9 mouse cellular contexts compared by ENCODE assay signal in genomic region chr13:63260133-63260532, GRCm38 (mm10).
DNase-seq lines count a peak whose midpoint lies in the region; ATAC-seq and TF ChIP-seq lines count a peak whose summit lies in the region.
"Had no signal": no experiment of that assay in that cellular context is flagged by ENCODE, and none has a peak within 500 bp of the region (broad histone marks: within the 10 kb centered on the region; RNA-seq: fewer than 3 reads in every experiment).

No protein-coding gene starts in this region.

- no peak overlapping the region for H3ac ChIP-seq in myocyte (ENCODE audit: control insufficient read depth, insufficient read length)

- DNase-seq in cerebellum, adult 2 months, result no peak
- no peak for DNase-seq in cerebellum, adult 18-20 months
- no peak for DNase-seq in kidney, adult 11 months
- DNase-seq in cerebellum, adult 9-10 months, result no peak
- DNase-seq in urinary bladder, postnatal 4 days (ENCODE audit: low spot score in 2 of 2), result no peak

- 0 out of 2 replicates have a peak overlapping the region, but pooled peaks have one; percentile 23 for H3K27ac ChIP-seq in cerebellum, adult 2 months (ENCODE audit: insufficient read depth, low read length)
- H3K27ac ChIP-seq in kidney, embryonic 16.5 days (ENCODE audit: low read length), result peak overlapping the region; percentile 70
- H3K27ac ChIP-seq in forebrain, embryonic 15.5 days (replicated peaks), result peak overlapping the region; percentile 39; the same call in 1 of the 2 replicates
- H3K27ac ChIP-seq: liver, embryonic 12.5 days had no signal

- peaks cover 48% of the 10 kb centered on the region for H3K4me1 ChIP-seq in cerebellum, adult 2 months (ENCODE audit: control insufficient read depth, insufficient read depth, low read length)
- H3K4me1 ChIP-seq in kidney, embryonic 16.5 days (ENCODE audit: insufficient read depth, low read length), result peaks cover 66% of the 10 kb centered on the region
- H3K4me1 ChIP-seq in forebrain, embryonic 15.5 days, result peaks cover 16% of the 10 kb centered on the region

- ATAC-seq in kidney, embryonic 16.5 days (ENCODE audit: low FRiP score, low TSS enrichment), result no peak
- no peak for ATAC-seq in forebrain, embryonic 15.5 days (replicated peaks)
- ATAC-seq: liver, embryonic 12.5 days had no signal

- H3K4me2 ChIP-seq in kidney, embryonic 16.5 days (replicated peaks; ENCODE audit: low read depth, low read length), result no peak overlapping the region
- H3K4me2 ChIP-seq in forebrain, embryonic 15.5 days (replicated peaks), result no peak overlapping the region
- H3K4me2 ChIP-seq in myocyte (ENCODE audit: low read depth), result peak overlapping the region; percentile 19
- H3K4me2 ChIP-seq: liver, embryonic 12.5 days had no signal

- no peak for TF ChIP-seq POLR2A in cerebellum, adult 2 months (IDR thresholded peaks at IDR 0.05; ENCODE audit: borderline replicate concordance, insufficient read depth, low read length)
- TF ChIP-seq POLR2A in myocyte (IDR thresholded peaks at IDR 0.05; ENCODE audit: insufficient read length, low read depth), result no peak

- 29% methylated on average over 4 of the region's 4 CpGs for WGBS in cerebellum, adult 2 months
- 26% methylated on average over 4 of the region's 4 CpGs for WGBS in kidney, embryonic 16.5 days
- 41% methylated on average over 4 of the region's 4 CpGs for WGBS in forebrain, embryonic 15.5 days

- H3K9ac ChIP-seq in kidney, embryonic 16.5 days (replicated peaks; ENCODE audit: low read length), result peak overlapping the region; percentile 5; the same call in 1 of the 2 replicates
- H3K9ac ChIP-seq in forebrain, embryonic 15.5 days (replicated peaks), result no peak overlapping the region
- H3K9ac ChIP-seq: liver, embryonic 12.5 days had no signal

- peaks cover 10% of the 10 kb centered on the region for H3K36me3 ChIP-seq in kidney, embryonic 16.5 days (ENCODE audit: insufficient read depth, low read length)
- H3K36me3 ChIP-seq in forebrain, embryonic 15.5 days, result no peaks in the 10 kb centered on the region
- peaks cover 45% of the 10 kb centered on the region for H3K36me3 ChIP-seq in myocyte (ENCODE audit: control insufficient read depth, insufficient read depth)

- no peaks in the 10 kb centered on the region for H3K27me3 ChIP-seq in cerebellum, adult 2 months (ENCODE audit: control insufficient read depth, insufficient read depth, low read length)
- H3K27me3 ChIP-seq in kidney, embryonic 16.5 days (ENCODE audit: insufficient read depth, low read length), result no peaks in the 10 kb centered on the region
- H3K27me3 ChIP-seq in forebrain, embryonic 15.5 days, result no peaks in the 10 kb centered on the region
- H3K27me3 ChIP-seq in myocyte (ENCODE audit: control insufficient read depth, insufficient read depth, insufficient read length), result no peaks in the 10 kb centered on the region
- H3K27me3 ChIP-seq: liver, embryonic 12.5 days had no signal

- H3K9me3 ChIP-seq in kidney, embryonic 16.5 days (ENCODE audit: low read length), result no peaks in the 10 kb centered on the region
- no peaks in the 10 kb centered on the region for H3K9me3 ChIP-seq in forebrain, embryonic 15.5 days
- H3K9me3 ChIP-seq: liver, embryonic 12.5 days had no signal

- no peak overlapping the region for H3K4me3 ChIP-seq in cerebellum, adult 2 months (replicated peaks; ENCODE audit: insufficient read depth, low read depth, low read length)
- no peak overlapping the region for H3K4me3 ChIP-seq in kidney, embryonic 16.5 days (ENCODE audit: low read length)
- H3K4me3 ChIP-seq in forebrain, embryonic 15.5 days, result no peak overlapping the region
- no peak overlapping the region for H3K4me3 ChIP-seq in myocyte
- H3K4me3 ChIP-seq: liver, embryonic 12.5 days had no signal

- TF ChIP-seq CTCF in cerebellum, adult 2 months (IDR thresholded peaks at IDR 0.05; ENCODE audit: borderline replicate concordance, insufficient read depth, low read depth, low read length), result no peak

- peaks cover 100% of the 10 kb centered on the region for H3K79me2 ChIP-seq in myocyte (ENCODE audit: control insufficient read depth, insufficient read depth)

TF ChIP-seq in myocyte, 11 proteins besides CTCF, POLR2A, EP300 and RAD21:
- TF ChIP-seq REST (IDR thresholded peaks at IDR 0.05; ENCODE audit: insufficient read depth, insufficient read length), result no peak
- TF ChIP-seq E2F4 (IDR thresholded peaks at IDR 0.05; ENCODE audit: insufficient read depth), result no peak
- no peak for TF ChIP-seq MAX (IDR thresholded peaks at IDR 0.05; ENCODE audit: low read depth)
- no peak for TF ChIP-seq USF1 (IDR thresholded peaks at IDR 0.05; ENCODE audit: low read depth)
- TF ChIP-seq MYOG (IDR thresholded peaks at IDR 0.05; ENCODE audit: control insufficient read depth in 1 of 3, insufficient read depth in 1 of 3, insufficient read length in 2 of 3, low read depth in 2 of 3), result no peak
- no peak for TF ChIP-seq SRF (IDR thresholded peaks at IDR 0.05; ENCODE audit: control insufficient read depth, insufficient read length, low read depth)
- no peak for TF ChIP-seq MYOD1 (IDR thresholded peaks at IDR 0.05; ENCODE audit: control insufficient read depth in 1 of 3, insufficient read length in 2 of 3, low read depth in 2 of 3)
- TF ChIP-seq POLR2AphosphoS2 (IDR thresholded peaks at IDR 0.05; ENCODE audit: insufficient read length, low read depth), result no peak
- no peak for TF ChIP-seq CEBPB (IDR thresholded peaks at IDR 0.05; ENCODE audit: insufficient read depth, poor library complexity, severe bottlenecking)
- TF ChIP-seq TCF3 (IDR thresholded peaks at IDR 0.05; ENCODE audit: insufficient read length, low read depth), result no peak
- no peak for TF ChIP-seq TCF12 (IDR thresholded peaks at IDR 0.05; ENCODE audit: insufficient read depth, poor library complexity, severe bottlenecking)
